Mouse (Mus musculus) CD4-positive, CD25-positive, alpha-beta regulatory T cell, adult 2 months (primary cell): Measurements from ENCODE around the gene Unc5c.

ENCODE experiments used
- DNase-seq: peaks from one replicate; pipeline ENCODE4 v3.0.0-alpha.2; 2012; ENCODE audit warnings: low read depth, low spot score

The Unc5c gene

GRCm38 (mm10) chr3:141465104-141465705, at the start of gene Unc5c:
Unc5c (plus strand) TSS chr3:141465216.
- no peak for DNase-seq

DNA sequence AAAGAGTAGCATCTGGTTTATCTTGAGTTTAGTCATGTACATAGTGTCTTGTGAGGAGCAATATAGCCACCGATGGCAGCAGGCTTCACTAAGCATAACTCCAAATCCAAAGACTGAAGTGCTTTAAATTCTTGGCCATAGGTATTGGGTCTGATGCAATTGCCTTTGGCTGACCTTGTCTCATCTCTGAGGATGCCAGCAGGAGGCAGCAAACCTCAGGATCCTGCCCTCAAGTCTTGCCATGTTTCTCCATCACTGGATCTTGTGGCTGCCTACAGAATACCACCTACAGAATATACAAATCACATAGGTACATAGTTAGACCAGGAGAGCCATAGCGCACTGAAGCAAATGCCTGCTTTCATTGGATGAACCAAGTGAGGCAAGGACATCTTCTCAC, 7.5 kb upstream of the Unc5c start:
- no peak for DNase-seq

DNA sequence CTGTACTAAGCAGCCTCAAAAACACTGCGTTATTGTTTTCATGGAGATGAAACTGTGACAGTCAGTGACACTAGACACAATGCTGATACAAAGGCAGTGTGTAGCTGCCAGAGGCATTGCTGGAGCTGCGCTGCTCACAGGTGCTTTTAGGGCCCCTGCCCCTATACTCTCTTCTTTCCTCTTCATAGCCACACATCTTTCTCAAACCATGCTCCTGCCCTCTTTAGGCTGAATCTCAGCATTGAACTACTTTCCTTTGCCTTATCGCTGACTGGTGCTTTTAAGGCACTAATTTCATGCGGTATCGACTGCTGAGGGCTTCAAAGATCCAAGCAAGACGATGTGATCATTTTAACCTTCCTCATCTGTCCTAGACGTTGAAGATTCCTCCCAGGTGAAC, 2.5 kb upstream of the Unc5c start:
- DNase-seq: no peak

- no peak for DNase-seq
Observed at GRCm38 (mm10) chr3:141464691-141465103, 319 bp upstream of the Unc5c start.

DNA sequence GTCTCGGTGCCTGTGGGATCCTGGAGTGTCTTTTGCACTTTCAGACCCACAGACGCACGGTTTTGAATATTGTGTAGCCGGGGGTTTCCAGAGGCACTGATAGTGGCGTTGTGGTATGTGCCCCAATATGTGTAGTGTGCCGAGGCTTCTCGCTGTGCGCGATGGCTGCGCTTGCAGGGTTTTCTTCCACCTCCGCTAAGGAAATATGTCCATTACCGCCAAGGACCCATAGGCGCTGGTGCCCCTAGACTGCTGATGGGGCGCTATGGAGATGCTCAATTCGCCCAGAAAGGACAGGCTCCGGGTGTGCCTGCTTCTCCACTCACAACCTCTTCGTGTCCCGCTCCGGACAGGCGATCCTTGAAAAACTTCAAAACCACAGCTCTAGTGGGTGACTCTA, 1.0 kb downstream of the Unc5c start:
- DNase-seq: no peak

DNA sequence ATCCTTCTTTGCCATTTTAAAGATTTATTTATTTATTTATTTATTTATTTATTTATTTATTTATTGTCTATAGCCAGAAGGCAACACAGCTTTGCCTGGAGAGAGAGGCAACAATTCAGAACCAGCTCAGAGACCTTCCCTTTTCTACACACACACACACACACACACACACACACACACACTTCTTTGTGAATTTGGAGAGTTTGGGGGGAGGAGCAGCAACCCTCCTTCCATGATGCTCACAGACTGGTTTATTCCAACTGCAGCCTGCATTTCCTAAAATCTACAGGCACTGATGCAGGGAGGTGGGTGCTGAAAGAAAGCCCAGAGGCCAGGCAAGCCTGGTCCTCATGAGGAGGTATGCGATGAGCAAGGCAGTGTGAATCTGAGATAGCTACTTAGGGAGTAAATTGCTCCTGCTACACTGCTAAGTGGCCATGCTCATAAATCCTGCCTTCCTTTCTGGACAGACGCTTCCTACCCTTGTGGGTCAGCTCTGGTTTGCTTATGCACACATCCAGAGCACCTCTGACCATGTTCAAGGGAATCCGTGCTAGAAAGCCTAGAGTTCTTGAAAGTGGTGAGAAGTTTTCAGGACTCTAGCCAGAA, 1.8 kb downstream of the Unc5c start:
- no peak for DNase-seq

DNA sequence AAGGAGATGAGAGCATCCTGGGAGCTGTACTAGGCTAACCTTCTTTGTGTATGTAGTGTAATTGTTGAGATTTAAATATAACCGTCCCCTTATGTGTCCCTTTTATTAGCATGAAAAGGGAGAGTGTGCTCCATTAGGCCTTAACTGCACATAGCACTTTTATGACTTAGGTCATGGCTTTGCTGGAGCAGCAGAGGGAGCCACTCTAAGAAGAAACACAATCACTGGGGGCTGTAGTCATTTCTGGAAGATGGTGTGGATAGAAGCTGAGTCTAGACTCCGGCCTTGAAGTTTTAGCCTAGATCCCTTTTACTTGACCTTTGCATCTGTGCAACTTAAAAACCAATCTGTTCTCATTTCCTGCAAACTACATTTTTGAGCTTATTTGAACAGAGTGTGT, 4.3 kb downstream of the Unc5c start:
- no peak for DNase-seq

- DNase-seq: no peak
Observed at GRCm38 (mm10) chr3:141473205-141473604, 8.2 kb downstream of the Unc5c start.

GRCm38 (mm10) chr3:141475389-141475788, 10.4 kb downstream of the Unc5c start:
- no peak for DNase-seq

DNA sequence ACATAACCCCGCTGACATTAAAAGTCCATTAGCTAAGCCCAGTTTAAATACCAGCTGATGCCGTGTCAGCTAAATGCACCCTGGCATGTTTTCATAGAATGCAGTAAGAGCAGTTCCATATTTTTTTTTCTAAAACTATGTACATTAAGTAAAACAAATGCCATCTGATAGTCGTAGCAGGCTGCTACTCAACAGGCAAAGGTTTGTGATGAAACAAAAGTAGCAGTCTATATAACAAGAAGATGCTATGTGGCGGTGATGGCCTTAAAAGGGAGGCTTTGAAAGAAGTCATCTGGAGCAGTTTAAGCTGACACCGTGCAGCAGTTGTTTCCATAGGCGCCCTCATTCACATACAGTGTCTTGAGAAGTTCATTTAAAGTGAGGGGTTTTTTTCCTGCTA, 10.9 kb downstream of the Unc5c start:
- DNase-seq: no peak

DNA sequence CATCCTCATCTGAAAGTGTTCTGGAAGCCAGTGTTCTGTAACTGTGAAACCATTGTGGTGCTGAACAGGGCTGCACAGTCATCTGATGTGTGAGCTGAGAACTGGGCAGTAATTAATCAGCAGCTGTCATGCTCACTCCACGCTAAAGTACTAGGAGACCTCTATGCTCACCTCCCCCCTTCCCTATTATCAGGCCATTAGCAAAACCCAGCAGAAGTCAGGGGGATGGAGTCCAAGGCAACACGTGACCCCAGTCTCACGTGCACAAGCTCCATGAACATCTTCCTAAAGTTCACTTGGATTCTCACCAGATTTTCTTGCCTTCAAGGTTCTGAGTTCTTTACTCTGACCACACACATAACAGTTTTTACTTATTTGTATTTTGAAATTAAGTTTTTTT, 11.7 kb downstream of the Unc5c start:
- no peak for DNase-seq

DNA sequence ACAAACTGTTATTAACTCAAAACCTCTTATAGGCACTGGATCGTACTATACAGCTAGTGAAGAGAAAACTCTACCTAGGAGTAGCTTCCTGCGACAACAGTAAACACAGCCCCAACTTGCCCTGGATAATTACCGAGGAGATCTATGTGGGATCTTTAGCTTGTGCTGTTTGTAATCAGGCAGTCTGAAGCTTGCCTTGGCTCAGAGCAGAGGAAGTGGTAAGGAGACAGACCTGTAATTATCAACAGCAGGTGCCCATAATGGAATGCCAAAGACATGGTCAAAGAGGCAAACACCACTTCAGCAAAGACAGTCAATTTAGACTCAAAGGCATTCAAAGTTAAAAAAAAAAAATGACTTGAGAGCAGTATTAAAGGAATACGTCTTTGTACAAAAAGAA, 17.4 kb downstream of the Unc5c start:
- DNase-seq: no peak

GRCm38 (mm10) chr3:141483665-141484431, 18.8 kb downstream of the Unc5c start:
- DNase-seq: no peak

DNA sequence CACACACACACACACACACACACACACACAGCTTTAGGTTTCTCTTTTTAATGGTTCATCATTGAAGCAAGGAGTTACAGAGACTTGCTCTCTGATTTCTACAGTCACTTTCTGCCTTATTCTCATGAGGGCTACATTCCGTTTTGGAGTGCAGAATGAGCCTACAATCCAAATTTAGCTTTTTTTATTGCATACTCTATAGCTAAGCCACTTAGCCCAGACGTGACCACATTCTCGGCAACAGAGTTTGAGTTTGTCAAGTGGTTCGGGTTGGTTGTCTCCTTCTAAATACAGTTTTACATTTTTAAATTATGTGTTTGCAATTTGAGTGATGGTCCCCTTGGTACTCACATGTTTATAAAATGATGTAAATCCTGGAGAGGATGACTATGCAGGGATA, 20.2 kb downstream of the Unc5c start:
- DNase-seq: no peak

- no peak for DNase-seq
Observed at GRCm38 (mm10) chr3:141490647-141491046, 25.6 kb downstream of the Unc5c start.

DNA sequence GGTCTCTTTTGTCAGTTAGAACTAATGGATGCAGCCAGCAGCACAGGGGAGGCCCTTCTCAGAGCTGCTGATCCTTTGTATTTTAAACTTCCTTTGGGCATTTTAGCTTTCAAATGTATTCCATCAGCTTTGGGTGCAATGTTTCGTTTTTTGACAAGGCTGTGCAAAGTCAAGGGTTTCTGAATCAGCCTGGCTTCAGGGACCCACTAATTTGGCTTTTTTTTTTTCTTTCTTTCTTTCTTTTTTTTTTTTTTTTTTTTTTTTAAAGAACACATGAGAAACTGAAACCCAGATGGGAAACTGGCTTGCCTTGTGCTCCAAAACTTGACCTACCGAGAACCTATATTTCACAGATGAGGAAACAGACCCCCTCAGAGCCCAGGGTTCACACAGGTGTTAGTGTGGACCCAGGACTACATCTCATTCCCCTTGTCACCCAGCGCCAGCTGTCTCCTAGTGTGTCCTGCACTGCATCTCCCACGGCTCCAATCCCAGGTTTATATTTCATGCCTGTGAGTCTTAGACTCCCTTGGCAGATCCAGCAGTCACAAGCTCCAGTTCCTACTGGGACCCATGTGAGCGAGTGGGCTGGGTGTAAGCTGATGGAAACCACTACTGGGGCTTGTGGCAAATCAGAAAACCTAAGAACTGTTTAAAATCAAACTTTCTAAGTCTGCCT, 26.4 kb downstream of the Unc5c start:
- DNase-seq: no peak

- DNase-seq: no peak
Observed at GRCm38 (mm10) chr3:141491951-141492310, 26.9 kb downstream of the Unc5c start.

- DNase-seq: no peak
Observed at GRCm38 (mm10) chr3:141493000-141493399, 28.0 kb downstream of the Unc5c start.

DNA sequence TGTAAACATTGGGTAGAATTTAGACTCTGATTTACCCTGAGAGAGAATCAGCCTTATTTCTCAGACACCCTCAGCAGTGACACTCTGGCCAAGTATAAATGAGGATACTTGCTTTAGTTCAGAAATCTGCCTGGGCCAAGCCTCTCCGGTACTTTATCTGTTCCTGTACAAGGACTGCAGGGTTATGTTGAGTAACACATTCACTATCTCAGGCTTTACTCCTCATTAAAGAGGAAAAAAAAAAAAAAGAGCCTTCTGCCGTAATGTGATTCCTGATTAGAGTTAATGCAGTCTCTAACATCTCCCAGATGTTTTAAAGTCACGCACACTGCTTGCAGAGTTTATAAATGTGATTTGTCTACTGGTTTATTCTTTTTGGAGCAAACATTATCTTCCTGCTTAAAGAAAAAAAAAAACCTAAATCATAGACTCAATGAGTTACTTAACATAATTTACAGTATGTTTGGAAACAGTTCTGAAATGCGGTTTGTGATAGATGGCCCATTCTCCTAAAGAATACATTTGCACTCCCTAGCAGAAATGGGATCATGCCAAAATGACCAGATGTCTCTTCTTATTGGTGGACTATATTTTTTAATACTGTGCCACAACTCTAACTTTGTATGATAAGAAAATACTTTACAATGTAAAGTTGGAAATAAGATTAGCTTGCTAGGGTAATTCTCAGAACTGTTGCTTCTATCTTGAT, 33.5 kb downstream of the Unc5c start:
- DNase-seq: no peak

- no peak for DNase-seq
Observed at GRCm38 (mm10) chr3:141501845-141502505, 37.0 kb downstream of the Unc5c start.

- no peak for DNase-seq
Observed at GRCm38 (mm10) chr3:141503331-141503730, 38.3 kb downstream of the Unc5c start.
